Mouse (Mus musculus): Measurements from ENCODE around the gene Prdm16. TPM values are rescaled to one million over a fixed set of nuclear protein-coding genes. Genes with fewer than 3 reads are reported as not detected.

The Prdm16 gene
- polyA plus RNA-seq (2014; fragmentation: Nextera tagmentation; extraction: Ambion mirVana), result 18.1 and 19.5 TPM in 2 replicates

- ATAC-seq (ENCODE audit: insufficient number of reproducible peaks, insufficient read depth, low FRiP score, low read depth), result peak; percentile 42
- Histone ChIP-seq H3K36me3 (ENCODE audit: control insufficient read depth, insufficient read depth, low read length) (no peaks in the 10 kb centered on the region), H3K4me3 (ENCODE audit: control insufficient read depth in 1 of 2, insufficient read depth in 1 of 2, low read depth in 1 of 2, low read length in 2 of 2) (peak within 1 kb of the TSS; percentile 66 to 86), H3K27ac (replicated peaks in 1 of 2; ENCODE audit: control insufficient read depth in 1 of 2, insufficient read depth in 1 of 2, low read depth in 2 of 2, low read length in 2 of 2) (peak within 1 kb of the TSS; percentile 91 to 97), H3K4me1 (ENCODE audit: control insufficient read depth in 2 of 2, insufficient read depth in 2 of 2, low read length in 2 of 2) (peaks cover 25 to 31% of the 10 kb centered on the region in 2 experiments), H3K9me3 (ENCODE audit: control insufficient read depth, low read length) (no peaks in the 10 kb centered on the region), H3K27me3 (ENCODE audit: control insufficient read depth, insufficient read depth, low read length) (peaks cover 52% of the 10 kb centered on the region), H3K4me2 (ENCODE audit: low read length) (peak within 1 kb of the TSS; percentile 84), H3K9ac (ENCODE audit: low read length) (peak within 1 kb of the TSS; percentile 99)
- WGBS, result under 1% methylated on average over 47 of the region's 47 CpGs
These were observed at the start of gene Prdm16 for GRCm38 (mm10) chr4:154636721-154637311. Gene Prdm16 (minus strand): TSS chr4:154636873.

GRCm38 (mm10) chr4:154683068-154683752, 46.5 kb upstream of the Prdm16 start:
- no peaks in the 10 kb centered on the region for H3K9me3 ChIP-seq (ENCODE audit: control insufficient read depth, low read length)
- no peak overlapping the region for H3K9ac ChIP-seq (ENCODE audit: low read length)
- no peak overlapping the region for H3K4me3 ChIP-seq (ENCODE audit: control insufficient read depth in 1 of 2, insufficient read depth in 1 of 2, low read depth in 1 of 2, low read length in 2 of 2)
- peaks cover 12% of the 10 kb centered on the region; the same call in 1 of the 2 replicates for H3K27me3 ChIP-seq (ENCODE audit: control insufficient read depth, insufficient read depth, low read length)
- H3K27ac ChIP-seq (replicated peaks in 1 of 2; ENCODE audit: control insufficient read depth in 1 of 2, insufficient read depth in 1 of 2, low read depth in 2 of 2, low read length in 2 of 2), result no peak overlapping the region
- ATAC-seq (ENCODE audit: insufficient number of reproducible peaks, insufficient read depth, low FRiP score, low read depth), result no peak
- no peaks in the 10 kb centered on the region for H3K36me3 ChIP-seq (ENCODE audit: control insufficient read depth, insufficient read depth, low read length)
- WGBS, result 72% methylated on average over 5 of the region's 5 CpGs
- H3K4me2 ChIP-seq (ENCODE audit: low read length), result no peak overlapping the region
- no peaks in the 10 kb centered on the region for H3K4me1 ChIP-seq (ENCODE audit: control insufficient read depth in 2 of 2, insufficient read depth in 2 of 2, low read length in 2 of 2)

- no peak overlapping the region for H3K27ac ChIP-seq (replicated peaks in 1 of 2; ENCODE audit: control insufficient read depth in 1 of 2, insufficient read depth in 1 of 2, low read depth in 2 of 2, low read length in 2 of 2)
- no peaks in the 10 kb centered on the region for H3K9me3 ChIP-seq (ENCODE audit: control insufficient read depth, low read length)
- peaks cover 7% of the 10 kb centered on the region; the same call in 1 of the 2 replicates for H3K27me3 ChIP-seq (ENCODE audit: control insufficient read depth, insufficient read depth, low read length)
- H3K4me1 ChIP-seq (ENCODE audit: control insufficient read depth in 2 of 2, insufficient read depth in 2 of 2, low read length in 2 of 2), result no peaks in the 10 kb centered on the region
- H3K36me3 ChIP-seq (ENCODE audit: control insufficient read depth, insufficient read depth, low read length), result no peaks in the 10 kb centered on the region
- WGBS, result 59% methylated on average over 14 of the region's 14 CpGs
- no peak overlapping the region for H3K9ac ChIP-seq (ENCODE audit: low read length)
- no peak overlapping the region for H3K4me3 ChIP-seq (ENCODE audit: control insufficient read depth in 1 of 2, insufficient read depth in 1 of 2, low read depth in 1 of 2, low read length in 2 of 2)
- no peak overlapping the region for H3K4me2 ChIP-seq (ENCODE audit: low read length)
- ATAC-seq (ENCODE audit: insufficient number of reproducible peaks, insufficient read depth, low FRiP score, low read depth), result no peak
These were observed 45.6 kb upstream of the Prdm16 start for GRCm38 (mm10) chr4:154682311-154682710.

GRCm38 (mm10) chr4:154675441-154676000, 38.8 kb upstream of the Prdm16 start:
- H3K9me3 ChIP-seq (ENCODE audit: control insufficient read depth, low read length), result no peaks in the 10 kb centered on the region
- H3K4me2 ChIP-seq (ENCODE audit: low read length), result no peak overlapping the region
- no peak overlapping the region for H3K9ac ChIP-seq (ENCODE audit: low read length)
- no peaks in the 10 kb centered on the region for H3K36me3 ChIP-seq (ENCODE audit: control insufficient read depth, insufficient read depth, low read length)
- H3K27me3 ChIP-seq (ENCODE audit: control insufficient read depth, insufficient read depth, low read length), result peaks cover 10% of the 10 kb centered on the region
- no peak overlapping the region for H3K27ac ChIP-seq (replicated peaks in 1 of 2; ENCODE audit: control insufficient read depth in 1 of 2, insufficient read depth in 1 of 2, low read depth in 2 of 2, low read length in 2 of 2)
- 74% methylated on average over 10 of the region's 10 CpGs for WGBS
- H3K4me3 ChIP-seq (ENCODE audit: control insufficient read depth in 1 of 2, insufficient read depth in 1 of 2, low read depth in 1 of 2, low read length in 2 of 2), result no peak overlapping the region
- no peak for ATAC-seq (ENCODE audit: insufficient number of reproducible peaks, insufficient read depth, low FRiP score, low read depth)
- no peaks in the 10 kb centered on the region; a peak in 1 of 4 replicates for H3K4me1 ChIP-seq (ENCODE audit: control insufficient read depth in 2 of 2, insufficient read depth in 2 of 2, low read length in 2 of 2)

GRCm38 (mm10) chr4:154674966-154675365, 38.3 kb upstream of the Prdm16 start:
- no peak for ATAC-seq (ENCODE audit: insufficient number of reproducible peaks, insufficient read depth, low FRiP score, low read depth)
- H3K4me1 ChIP-seq (ENCODE audit: control insufficient read depth in 2 of 2, insufficient read depth in 2 of 2, low read length in 2 of 2), result no peaks in the 10 kb centered on the region; a peak in 1 of 4 replicates
- no peak overlapping the region for H3K27ac ChIP-seq (replicated peaks in 1 of 2; ENCODE audit: control insufficient read depth in 1 of 2, insufficient read depth in 1 of 2, low read depth in 2 of 2, low read length in 2 of 2)
- H3K4me2 ChIP-seq (ENCODE audit: low read length), result no peak overlapping the region
- H3K9me3 ChIP-seq (ENCODE audit: control insufficient read depth, low read length), result no peaks in the 10 kb centered on the region
- H3K36me3 ChIP-seq (ENCODE audit: control insufficient read depth, insufficient read depth, low read length), result no peaks in the 10 kb centered on the region
- peaks cover 10% of the 10 kb centered on the region for H3K27me3 ChIP-seq (ENCODE audit: control insufficient read depth, insufficient read depth, low read length)
- H3K9ac ChIP-seq (ENCODE audit: low read length), result no peak overlapping the region
- no peak overlapping the region for H3K4me3 ChIP-seq (ENCODE audit: control insufficient read depth in 1 of 2, insufficient read depth in 1 of 2, low read depth in 1 of 2, low read length in 2 of 2)
- WGBS, result 47% methylated on average over 15 of the region's 15 CpGs

GRCm38 (mm10) chr4:154674541-154674940, 37.9 kb upstream of the Prdm16 start:
- Histone ChIP-seq H3K9ac (ENCODE audit: low read length) (no peak overlapping the region), H3K36me3 (ENCODE audit: control insufficient read depth, insufficient read depth, low read length) (no peaks in the 10 kb centered on the region), H3K4me1 (ENCODE audit: control insufficient read depth in 2 of 2, insufficient read depth in 2 of 2, low read length in 2 of 2) (no peaks in the 10 kb centered on the region; a peak in 1 of 4 replicates), H3K9me3 (ENCODE audit: control insufficient read depth, low read length) (no peaks in the 10 kb centered on the region), H3K4me3 (ENCODE audit: control insufficient read depth in 1 of 2, insufficient read depth in 1 of 2, low read depth in 1 of 2, low read length in 2 of 2) (no peak overlapping the region), H3K4me2 (ENCODE audit: low read length) (no peak overlapping the region), H3K27me3 (ENCODE audit: control insufficient read depth, insufficient read depth, low read length) (peaks cover 10% of the 10 kb centered on the region), H3K27ac (replicated peaks in 1 of 2; ENCODE audit: control insufficient read depth in 1 of 2, insufficient read depth in 1 of 2, low read depth in 2 of 2, low read length in 2 of 2) (no peak overlapping the region)
- 4% methylated on average over 12 of the region's 12 CpGs for WGBS
- ATAC-seq (ENCODE audit: insufficient number of reproducible peaks, insufficient read depth, low FRiP score, low read depth), result no peak

- no peaks in the 10 kb centered on the region; a peak in 1 of 4 replicates for H3K4me1 ChIP-seq (ENCODE audit: control insufficient read depth in 2 of 2, insufficient read depth in 2 of 2, low read length in 2 of 2)
- no peak overlapping the region for H3K4me2 ChIP-seq (ENCODE audit: low read length)
- H3K27me3 ChIP-seq (ENCODE audit: control insufficient read depth, insufficient read depth, low read length), result peaks cover 10% of the 10 kb centered on the region
- no peak overlapping the region for H3K9ac ChIP-seq (ENCODE audit: low read length)
- H3K4me3 ChIP-seq (ENCODE audit: control insufficient read depth in 1 of 2, insufficient read depth in 1 of 2, low read depth in 1 of 2, low read length in 2 of 2), result no peak overlapping the region
- ATAC-seq (ENCODE audit: insufficient number of reproducible peaks, insufficient read depth, low FRiP score, low read depth), result no peak
- H3K27ac ChIP-seq (replicated peaks in 1 of 2; ENCODE audit: control insufficient read depth in 1 of 2, insufficient read depth in 1 of 2, low read depth in 2 of 2, low read length in 2 of 2), result no peak overlapping the region
- WGBS, result 71% methylated on average over 4 of the region's 4 CpGs
- no peaks in the 10 kb centered on the region for H3K9me3 ChIP-seq (ENCODE audit: control insufficient read depth, low read length)
- no peaks in the 10 kb centered on the region for H3K36me3 ChIP-seq (ENCODE audit: control insufficient read depth, insufficient read depth, low read length)
These were observed 37.3 kb upstream of the Prdm16 start for GRCm38 (mm10) chr4:154673986-154674385.

Data from heart, embryonic 14.5 days (tissue).